In genomic region chr5:100572069-100572468, GRCm38 (mm10) we compare ENCODE assay signal across 9 mouse cellular contexts. TPM values are rescaled to one million over a fixed set of nuclear protein-coding genes. Genes with fewer than 3 reads are reported as not detected.
DNase-seq lines count a peak whose midpoint lies in the region; ATAC-seq and TF ChIP-seq lines count a peak whose summit lies in the region.
"Had no signal": no experiment of that assay in that cellular context is flagged by ENCODE, and none has a peak within 500 bp of the region (broad histone marks: within the 10 kb centered on the region; RNA-seq: fewer than 3 reads in every experiment).

Gene Plac8 (minus strand): TSS chr5:100572245.

- WGBS in lung, postnatal 0 days: 22% methylated on average over 7 of the region's 7 CpGs
- 7% methylated on average over 7 of the region's 7 CpGs for WGBS in large intestine, adult 2 months
- 28% methylated on average over 7 of the region's 7 CpGs for WGBS in stomach, embryonic 14.5 days
- 42% methylated on average over 7 of the region's 7 CpGs for WGBS in forebrain, embryonic 10.5 days

- no peak for TF ChIP-seq CTCF in lung, postnatal 0 days (IDR thresholded peaks at IDR 0.05)

- peak within 1 kb of the TSS; percentile 11; the same call in 1 of the 2 replicates for H3K4me2 ChIP-seq in lung, postnatal 0 days (replicated peaks; ENCODE audit: low read depth, low read length)
- peak within 1 kb of the TSS; percentile 37 for H3K4me2 ChIP-seq in stomach, embryonic 14.5 days (replicated peaks; ENCODE audit: low read depth, low read length)
- H3K4me2 ChIP-seq: midbrain, embryonic 11.5 days had no signal

- no peaks in the 10 kb centered on the region for H3K9me3 ChIP-seq in lung, postnatal 0 days (ENCODE audit: low read length)
- no peaks in the 10 kb centered on the region for H3K9me3 ChIP-seq in stomach, embryonic 14.5 days (ENCODE audit: control insufficient read depth, low read depth, low read length)
- H3K9me3 ChIP-seq in forebrain, embryonic 10.5 days: no peaks in the 10 kb centered on the region

- TF ChIP-seq EP300 in lung, postnatal 0 days (IDR thresholded peaks at IDR 0.05): no peak

- ATAC-seq in lung, postnatal 0 days: peak; percentile 47; the same call in 1 of the 2 replicates
- ATAC-seq in stomach, embryonic 14.5 days (ENCODE audit: insufficient number of reproducible peaks, insufficient read depth, low FRiP score, low read depth): peak; percentile 87

- DNase-seq in lung, postnatal 0 days (ENCODE audit: low spot score): peak; percentile 28
- DNase-seq in lung, postnatal 10 days: no peak
- DNase-seq in adipocyte (ENCODE audit: low spot score): peak; percentile 16
- DNase-seq in large intestine, adult 2 months (ENCODE audit: low read depth, low spot score): peak; percentile 81
- DNase-seq in forebrain, embryonic 10.5 days (ENCODE audit: extremely low spot score, low spot score): no peak
- no peak for DNase-seq in cerebellum, postnatal 25 days
- DNase-seq: thymus, postnatal 14 days had no signal

- H3K27ac ChIP-seq in lung, postnatal 0 days (ENCODE audit: low read length): no peak within 1 kb of the TSS
- peak within 1 kb of the TSS; percentile 66 for H3K27ac ChIP-seq in stomach, embryonic 14.5 days (ENCODE audit: low read length)
- no peak within 1 kb of the TSS for H3K27ac ChIP-seq in forebrain, embryonic 10.5 days

- no peaks in the 10 kb centered on the region for H3K4me1 ChIP-seq in lung, postnatal 0 days (ENCODE audit: insufficient read depth, low read depth, low read length)
- peaks cover 22% of the 10 kb centered on the region for H3K4me1 ChIP-seq in stomach, embryonic 14.5 days (ENCODE audit: control insufficient read depth, insufficient read depth, low read length)
- peaks cover 8% of the 10 kb centered on the region for H3K4me1 ChIP-seq in forebrain, embryonic 10.5 days

- no peaks in the 10 kb centered on the region for H3K36me3 ChIP-seq in lung, postnatal 0 days (ENCODE audit: insufficient read depth, low read length)
- H3K36me3 ChIP-seq in stomach, embryonic 14.5 days (ENCODE audit: control insufficient read depth, insufficient read depth, low read length): no peaks in the 10 kb centered on the region
- H3K36me3 ChIP-seq in forebrain, embryonic 10.5 days (replicated peaks): no peaks in the 10 kb centered on the region

- H3K27me3 ChIP-seq in lung, postnatal 0 days (replicated peaks; ENCODE audit: insufficient read depth, low read length): no peaks in the 10 kb centered on the region
- no peaks in the 10 kb centered on the region for H3K27me3 ChIP-seq in stomach, embryonic 14.5 days (ENCODE audit: control insufficient read depth, insufficient read depth, low read length)
- H3K27me3 ChIP-seq in forebrain, embryonic 10.5 days (ENCODE audit: poor library complexity, severe bottlenecking): no peaks in the 10 kb centered on the region

- H3K9ac ChIP-seq in lung, postnatal 0 days (replicated peaks; ENCODE audit: low read depth): no peak within 1 kb of the TSS
- H3K9ac ChIP-seq in stomach, embryonic 14.5 days (replicated peaks; ENCODE audit: low read depth, low read length): no peak within 1 kb of the TSS; the same call in 1 of the 2 replicates

- peak within 1 kb of the TSS; percentile 15; the same call in 1 of the 2 replicates for H3K4me3 ChIP-seq in lung, postnatal 0 days (ENCODE audit: low read depth, low read length)
- H3K4me3 ChIP-seq in stomach, embryonic 14.5 days (ENCODE audit: low read depth, low read length): peak within 1 kb of the TSS; percentile 22
- H3K4me3 ChIP-seq in forebrain, embryonic 10.5 days: no peak within 1 kb of the TSS

RNA-seq across cellular contexts. Expression of gene Plac8, which starts in this region (rescaled TPM):
- 51.2 and 59.3 TPM in 2 replicates for polyA plus RNA-seq in lung, postnatal 0 days (2015; fragmentation: Nextera tagmentation; extraction: Ambion mirVana)
- polyA plus RNA-seq in large intestine, adult 2 months (2012; rRNA removed): 2,125 and 2,622 TPM in 2 replicates
- 148 and 159 TPM in 2 replicates for polyA plus RNA-seq in stomach, embryonic 14.5 days (2014; fragmentation: Nextera tagmentation; extraction: Ambion mirVana)
- 2.5 and 2.9 TPM in 2 replicates for polyA plus RNA-seq in forebrain, embryonic 10.5 days (2016; fragmentation: Nextera tagmentation; extraction: Ambion mirVana)

Comparison
In these comparisons a context has a peak if more than half of its experiments do, and no peak if none do; other contexts are left out.
1. RNA of gene Plac8 (polyA plus RNA-seq): 2,125 to 2,622 TPM in large intestine, adult 2 months, 148 to 159 TPM in stomach, embryonic 14.5 days and 51.2 to 59.3 TPM in lung, postnatal 0 days; 2.5 to 2.9 TPM in forebrain, embryonic 10.5 days; every median in the first group is over 10 times any median in the second.
2. RNA of gene Plac8 (polyA plus RNA-seq): 2,125 to 2,622 TPM in large intestine, adult 2 months; 148 to 159 TPM in stomach, embryonic 14.5 days and 51.2 to 59.3 TPM in lung, postnatal 0 days; every median in the first group is over 10 times any median in the second.
3. DNase-seq: peak in lung, postnatal 0 days (single experiment), adipocyte (single experiment) and large intestine, adult 2 months (single experiment); none in lung, postnatal 10 days (single experiment), forebrain, embryonic 10.5 days (single experiment) and cerebellum, postnatal 25 days (0 of 2).